Mouse (Mus musculus): ENCODE data around the gene Dffa. TPM values are rescaled to one million over a fixed set of nuclear protein-coding genes. Genes with fewer than 3 reads are reported as not detected.

The Dffa gene
- polyA plus RNA-seq, 1 experiment from 2014 or later = 23.8 TPM

DNA sequence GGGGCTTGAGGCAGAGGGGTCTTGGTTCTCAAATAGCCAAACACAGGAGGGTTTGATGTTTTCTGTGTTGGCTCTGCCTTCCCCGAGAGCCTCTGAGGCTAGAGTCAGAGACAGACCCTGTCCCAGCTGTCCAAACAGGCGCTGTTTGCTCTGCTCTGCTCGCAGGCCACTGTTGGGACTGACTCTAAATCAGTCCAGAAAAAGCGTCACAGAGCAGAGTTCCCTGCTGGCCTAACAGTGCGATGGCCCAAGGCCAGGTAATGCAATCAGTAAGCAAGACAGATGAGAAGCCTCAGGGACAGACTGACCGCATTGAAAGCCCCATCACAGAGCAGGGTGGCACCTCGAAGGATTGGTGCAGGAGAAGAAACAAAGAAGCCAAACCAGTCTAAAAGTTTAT, 45.7 kb downstream of the Dffa start:
- Histone ChIP-seq H3K27ac (ENCODE audit: low read depth, low read length) (no peak overlapping the region), H3K9me3 (ENCODE audit: control insufficient read depth, low read length) (no peaks in the 10 kb centered on the region), H3K36me3 (ENCODE audit: control insufficient read depth, insufficient read depth, low read length) (peaks cover 43% of the 10 kb centered on the region), H3K4me2 (ENCODE audit: low read depth, low read length) (no peak overlapping the region), H3K27me3 (ENCODE audit: control insufficient read depth, insufficient read depth, low read length) (no peaks in the 10 kb centered on the region), H3K4me1 (ENCODE audit: control insufficient read depth, insufficient read depth, low read length) (no peaks in the 10 kb centered on the region), H3K4me3 (ENCODE audit: low read depth, low read length) (no peak overlapping the region), H3K9ac (replicated peaks; ENCODE audit: low read depth, low read length) (no peak overlapping the region)
- no peak for ATAC-seq (ENCODE audit: low read depth)
- 77% methylated on average over 7 of the region's 7 CpGs for WGBS

DNA sequence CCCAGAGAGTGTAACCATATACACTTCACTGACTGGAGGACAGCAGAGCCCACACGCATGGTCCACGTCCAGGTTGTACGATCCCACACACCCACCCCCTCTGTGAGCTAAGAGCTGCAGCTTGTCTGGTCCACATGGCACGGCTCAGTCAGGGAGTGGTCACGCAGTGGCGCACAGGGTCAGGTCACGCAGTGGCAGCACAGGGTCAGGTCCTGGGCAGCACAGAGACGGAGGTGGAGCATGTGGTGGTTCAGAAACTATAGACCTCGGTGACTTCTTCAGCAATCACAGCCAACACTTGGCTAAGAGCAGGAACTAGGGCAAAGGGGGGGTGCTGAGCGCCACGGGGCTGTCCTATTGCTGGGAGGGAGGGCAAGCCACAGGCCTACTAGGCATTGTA, 46.3 kb downstream of the Dffa start:
- no peak overlapping the region for H3K27ac ChIP-seq (ENCODE audit: low read depth, low read length)
- H3K4me1 ChIP-seq (ENCODE audit: control insufficient read depth, insufficient read depth, low read length) = no peaks in the 10 kb centered on the region
- no peaks in the 10 kb centered on the region for H3K9me3 ChIP-seq (ENCODE audit: control insufficient read depth, low read length)
- H3K27me3 ChIP-seq (ENCODE audit: control insufficient read depth, insufficient read depth, low read length) = no peaks in the 10 kb centered on the region
- 82% methylated on average over 11 of the region's 11 CpGs for WGBS
- H3K4me2 ChIP-seq (ENCODE audit: low read depth, low read length) = no peak overlapping the region
- H3K4me3 ChIP-seq (ENCODE audit: low read depth, low read length) = no peak overlapping the region
- H3K36me3 ChIP-seq (ENCODE audit: control insufficient read depth, insufficient read depth, low read length) = peaks cover 49% of the 10 kb centered on the region
- ATAC-seq (ENCODE audit: low read depth) = no peak
- no peak overlapping the region for H3K9ac ChIP-seq (replicated peaks; ENCODE audit: low read depth, low read length)

DNA sequence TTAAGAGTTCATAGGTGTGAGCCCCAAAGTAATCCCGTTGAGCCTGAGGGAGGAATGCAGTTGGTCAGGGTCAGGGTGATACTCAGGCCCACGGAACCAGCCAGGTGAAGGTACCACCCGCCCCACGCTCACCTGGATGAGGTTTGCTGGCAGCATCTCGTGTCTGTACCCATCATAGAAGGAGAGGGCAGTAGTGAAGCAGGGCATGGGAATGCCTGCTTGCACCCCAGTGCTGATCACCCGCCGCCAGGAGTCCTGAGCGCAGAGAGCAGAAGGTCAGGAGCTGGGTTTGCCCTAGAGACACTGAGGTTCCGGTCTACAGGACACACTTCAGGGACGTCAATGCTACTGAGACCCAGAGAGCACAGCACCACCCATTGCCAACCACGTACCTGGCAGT, 46.8 kb downstream of the Dffa start:
- Histone ChIP-seq H3K9me3 (ENCODE audit: control insufficient read depth, low read length) (no peaks in the 10 kb centered on the region), H3K4me1 (ENCODE audit: control insufficient read depth, insufficient read depth, low read length) (no peaks in the 10 kb centered on the region), H3K27ac (ENCODE audit: low read depth, low read length) (no peak overlapping the region), H3K27me3 (ENCODE audit: control insufficient read depth, insufficient read depth, low read length) (no peaks in the 10 kb centered on the region), H3K36me3 (ENCODE audit: control insufficient read depth, insufficient read depth, low read length) (peaks cover 52% of the 10 kb centered on the region), H3K4me2 (ENCODE audit: low read depth, low read length) (no peak overlapping the region), H3K4me3 (ENCODE audit: low read depth, low read length) (no peak overlapping the region), H3K9ac (replicated peaks; ENCODE audit: low read depth, low read length) (no peak overlapping the region)
- no peak for ATAC-seq (ENCODE audit: low read depth)
- 94% methylated on average over 11 of the region's 11 CpGs for WGBS

DNA sequence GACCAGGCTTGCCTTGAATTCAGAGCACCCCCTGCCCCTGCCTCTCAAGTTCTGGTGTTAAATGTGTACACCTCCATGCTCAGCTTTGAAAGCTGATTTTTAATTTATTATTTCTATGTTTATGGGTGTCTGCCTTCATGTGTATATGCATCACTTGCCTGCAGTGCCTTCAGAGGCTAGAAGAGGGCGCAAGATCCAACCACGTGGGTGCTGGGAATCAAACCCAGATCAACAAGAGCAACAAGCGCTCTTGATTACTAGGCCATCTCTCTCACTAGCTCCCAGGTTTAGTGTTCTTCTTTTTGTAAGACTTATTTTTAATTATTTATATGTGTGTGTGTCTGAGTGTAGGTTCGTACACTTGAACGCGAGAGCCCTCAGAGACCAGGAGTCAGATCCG, 50.9 kb downstream of the Dffa start:
- Histone ChIP-seq H3K27me3 (ENCODE audit: control insufficient read depth, insufficient read depth, low read length) (no peaks in the 10 kb centered on the region), H3K4me1 (ENCODE audit: control insufficient read depth, insufficient read depth, low read length) (no peaks in the 10 kb centered on the region), H3K36me3 (ENCODE audit: control insufficient read depth, insufficient read depth, low read length) (peaks cover 83% of the 10 kb centered on the region), H3K27ac (ENCODE audit: low read depth, low read length) (no peak overlapping the region), H3K4me2 (ENCODE audit: low read depth, low read length) (no peak overlapping the region), H3K9me3 (ENCODE audit: control insufficient read depth, low read length) (no peaks in the 10 kb centered on the region), H3K9ac (replicated peaks; ENCODE audit: low read depth, low read length) (no peak overlapping the region), H3K4me3 (ENCODE audit: low read depth, low read length) (no peak overlapping the region)
- ATAC-seq (ENCODE audit: low read depth) = no peak
- WGBS = 97% methylated on average over 7 of the region's 7 CpGs

DNA sequence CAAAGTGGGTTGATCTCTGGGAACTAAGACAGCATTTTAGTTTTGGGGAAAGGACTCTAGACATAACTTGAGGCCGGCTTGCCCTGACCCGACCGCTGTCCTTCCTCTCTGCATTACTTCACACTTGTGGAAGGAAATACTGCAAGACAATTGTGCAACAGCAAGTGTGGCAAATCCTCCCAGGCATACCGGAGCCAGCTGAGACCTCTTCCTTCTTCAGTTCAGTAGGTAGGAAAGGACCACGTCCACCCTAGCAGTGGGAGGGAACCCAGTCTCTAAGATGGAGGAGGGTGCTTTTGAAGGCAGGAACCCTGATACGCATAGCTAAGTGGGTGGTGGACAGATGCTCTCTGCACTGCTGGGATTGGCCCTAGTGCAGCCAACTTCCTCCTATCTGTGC, 51.8 kb downstream of the Dffa start:
- Histone ChIP-seq H3K9ac (replicated peaks; ENCODE audit: low read depth, low read length) (no peak overlapping the region), H3K4me2 (ENCODE audit: low read depth, low read length) (no peak overlapping the region), H3K27me3 (ENCODE audit: control insufficient read depth, insufficient read depth, low read length) (no peaks in the 10 kb centered on the region), H3K4me3 (ENCODE audit: low read depth, low read length) (no peak overlapping the region), H3K36me3 (ENCODE audit: control insufficient read depth, insufficient read depth, low read length) (peaks cover 85% of the 10 kb centered on the region), H3K4me1 (ENCODE audit: control insufficient read depth, insufficient read depth, low read length) (no peaks in the 10 kb centered on the region), H3K9me3 (ENCODE audit: control insufficient read depth, low read length) (no peaks in the 10 kb centered on the region), H3K27ac (ENCODE audit: low read depth, low read length) (no peak overlapping the region)
- 95% methylated on average over 6 of the region's 6 CpGs for WGBS
- no peak for ATAC-seq (ENCODE audit: low read depth)

DNA sequence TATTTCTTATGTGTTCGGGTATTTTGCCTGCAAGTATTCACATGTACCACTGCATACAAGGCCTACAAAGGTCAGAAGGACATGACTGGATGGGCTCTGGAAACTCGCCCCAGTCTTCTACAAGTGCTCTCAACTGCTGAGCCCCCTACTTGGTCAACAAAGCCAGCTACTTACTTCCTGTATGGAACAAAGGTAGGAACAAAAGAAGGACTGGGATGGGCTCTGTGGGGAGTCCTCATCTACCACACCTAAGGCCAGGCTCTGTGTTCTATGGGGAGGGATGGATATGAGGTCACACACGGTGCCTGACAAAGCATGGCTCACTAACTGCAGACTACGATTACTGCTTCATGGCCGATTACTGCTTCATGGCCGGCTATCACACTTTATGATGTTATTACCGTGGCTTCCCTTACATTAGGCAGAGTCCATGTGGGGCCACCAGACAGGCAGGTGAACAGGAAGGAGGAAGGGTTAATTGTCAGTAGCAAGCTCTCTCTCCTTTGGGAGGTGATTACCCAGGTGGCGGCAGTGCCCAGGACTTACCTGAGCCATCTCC, 53.5 kb downstream of the Dffa start:
- Histone ChIP-seq H3K4me3 (ENCODE audit: low read depth, low read length) (no peak overlapping the region), H3K27ac (ENCODE audit: low read depth, low read length) (no peak overlapping the region), H3K36me3 (ENCODE audit: control insufficient read depth, insufficient read depth, low read length) (peaks cover 84% of the 10 kb centered on the region), H3K27me3 (ENCODE audit: control insufficient read depth, insufficient read depth, low read length) (no peaks in the 10 kb centered on the region), H3K9me3 (ENCODE audit: control insufficient read depth, low read length) (no peaks in the 10 kb centered on the region), H3K4me1 (ENCODE audit: control insufficient read depth, insufficient read depth, low read length) (no peaks in the 10 kb centered on the region), H3K4me2 (ENCODE audit: low read depth, low read length) (no peak overlapping the region), H3K9ac (replicated peaks; ENCODE audit: low read depth, low read length) (no peak overlapping the region)
- 64% methylated on average over 8 of the region's 8 CpGs for WGBS
- ATAC-seq (ENCODE audit: low read depth) = no peak

DNA sequence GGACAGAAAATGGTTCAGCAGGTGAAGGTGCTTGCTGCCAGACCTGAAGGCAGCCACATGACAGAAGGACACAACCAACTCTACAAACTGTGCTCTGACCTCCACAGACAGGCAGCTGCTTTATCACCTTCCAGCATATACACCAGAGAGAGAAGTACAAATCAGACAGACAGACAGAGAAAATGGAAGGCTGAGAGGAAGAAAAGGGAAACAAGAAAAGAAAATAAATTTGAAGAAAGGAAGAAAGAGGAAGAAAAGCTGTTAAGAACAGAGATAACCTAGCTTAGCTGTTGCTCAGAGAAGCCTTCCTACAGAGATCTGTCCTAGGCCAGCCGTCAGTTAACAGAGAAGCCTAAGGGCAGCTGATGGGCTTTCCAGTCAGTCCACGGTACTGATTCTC, 55.3 kb downstream of the Dffa start:
- ATAC-seq (ENCODE audit: low read depth) = no peak
- Histone ChIP-seq H3K9me3 (ENCODE audit: control insufficient read depth, low read length) (no peaks in the 10 kb centered on the region), H3K36me3 (ENCODE audit: control insufficient read depth, insufficient read depth, low read length) (peaks cover 69% of the 10 kb centered on the region), H3K27ac (ENCODE audit: low read depth, low read length) (no peak overlapping the region), H3K9ac (replicated peaks; ENCODE audit: low read depth, low read length) (no peak overlapping the region), H3K4me1 (ENCODE audit: control insufficient read depth, insufficient read depth, low read length) (no peaks in the 10 kb centered on the region), H3K4me3 (ENCODE audit: low read depth, low read length) (no peak overlapping the region), H3K27me3 (ENCODE audit: control insufficient read depth, insufficient read depth, low read length) (no peaks in the 10 kb centered on the region), H3K4me2 (ENCODE audit: low read depth, low read length) (no peak overlapping the region)
- WGBS = 89% methylated on average over 2 of the region's 2 CpGs

DNA sequence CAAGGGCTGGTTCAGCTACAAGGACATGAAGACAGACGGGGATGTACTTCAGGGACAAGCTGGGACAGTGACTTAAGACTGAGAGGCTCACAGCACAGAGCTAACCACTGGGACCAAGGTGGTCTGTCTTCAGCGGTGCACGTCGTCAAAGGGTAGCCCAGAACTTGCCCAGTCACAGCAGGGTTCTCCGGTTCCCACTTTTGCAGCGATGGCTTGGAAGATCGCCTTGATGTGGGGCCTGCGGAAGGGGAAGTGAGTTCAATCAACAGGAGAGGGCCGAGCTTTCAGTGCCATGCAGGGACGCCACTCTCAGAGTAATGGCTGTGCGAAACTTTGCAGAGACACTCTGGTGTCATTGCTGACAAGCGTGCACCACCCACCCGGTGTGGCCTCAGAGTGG, 55.9 kb downstream of the Dffa start:
- ATAC-seq (ENCODE audit: low read depth) = no peak
- Histone ChIP-seq H3K27me3 (ENCODE audit: control insufficient read depth, insufficient read depth, low read length) (no peaks in the 10 kb centered on the region), H3K4me3 (ENCODE audit: low read depth, low read length) (no peak overlapping the region), H3K36me3 (ENCODE audit: control insufficient read depth, insufficient read depth, low read length) (peaks cover 62% of the 10 kb centered on the region), H3K4me1 (ENCODE audit: control insufficient read depth, insufficient read depth, low read length) (no peaks in the 10 kb centered on the region), H3K9ac (replicated peaks; ENCODE audit: low read depth, low read length) (no peak overlapping the region), H3K27ac (ENCODE audit: low read depth, low read length) (no peak overlapping the region), H3K4me2 (ENCODE audit: low read depth, low read length) (no peak overlapping the region), H3K9me3 (ENCODE audit: control insufficient read depth, low read length) (no peaks in the 10 kb centered on the region)
- 90% methylated on average over 13 of the region's 13 CpGs for WGBS

DNA sequence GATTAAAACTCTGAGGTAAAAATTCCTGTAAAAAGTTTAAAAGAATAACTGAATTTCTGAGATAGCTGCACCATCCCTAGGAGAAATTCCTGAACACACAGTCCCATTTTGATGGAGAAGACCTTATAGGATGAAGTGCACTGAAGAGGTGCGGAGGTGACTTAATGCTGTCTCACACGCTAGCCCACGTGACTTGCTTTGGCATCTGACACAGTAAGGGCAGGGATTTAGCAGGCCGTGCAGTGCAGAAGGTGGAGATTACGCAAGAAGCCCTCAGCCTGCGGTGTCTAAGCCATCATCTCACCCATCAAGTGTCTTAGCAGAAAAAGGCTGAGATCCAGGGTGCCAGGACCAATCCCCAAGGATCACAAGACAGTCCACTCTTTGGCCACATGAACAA, 57.2 kb downstream of the Dffa start:
- Histone ChIP-seq H3K36me3 (ENCODE audit: control insufficient read depth, insufficient read depth, low read length) (peaks cover 52% of the 10 kb centered on the region), H3K27me3 (ENCODE audit: control insufficient read depth, insufficient read depth, low read length) (no peaks in the 10 kb centered on the region), H3K4me1 (ENCODE audit: control insufficient read depth, insufficient read depth, low read length) (peaks cover 9% of the 10 kb centered on the region; the same call in 1 of the 2 replicates), H3K4me2 (ENCODE audit: low read depth, low read length) (no peak overlapping the region), H3K9me3 (ENCODE audit: control insufficient read depth, low read length) (no peaks in the 10 kb centered on the region), H3K9ac (replicated peaks; ENCODE audit: low read depth, low read length) (no peak overlapping the region), H3K27ac (ENCODE audit: low read depth, low read length) (no peak overlapping the region), H3K4me3 (ENCODE audit: low read depth, low read length) (no peak overlapping the region)
- ATAC-seq (ENCODE audit: low read depth) = no peak
- 94% methylated on average over 6 of the region's 6 CpGs for whole genome bisulfite sequencing
